Mouse (Mus musculus): Measurements from ENCODE around the gene C4b. TPM values are rescaled to one million over a fixed set of nuclear protein-coding genes. Genes with fewer than 3 reads are reported as not detected.
"Not testable (repeated sequence)": the region's sequence is repeated elsewhere in the genome, so short reads cannot be mapped to it uniquely, and the experiment has no call there.

C4b gene
- polyA plus RNA-seq, 1 experiment from 2014 or later = not detected

DNA sequence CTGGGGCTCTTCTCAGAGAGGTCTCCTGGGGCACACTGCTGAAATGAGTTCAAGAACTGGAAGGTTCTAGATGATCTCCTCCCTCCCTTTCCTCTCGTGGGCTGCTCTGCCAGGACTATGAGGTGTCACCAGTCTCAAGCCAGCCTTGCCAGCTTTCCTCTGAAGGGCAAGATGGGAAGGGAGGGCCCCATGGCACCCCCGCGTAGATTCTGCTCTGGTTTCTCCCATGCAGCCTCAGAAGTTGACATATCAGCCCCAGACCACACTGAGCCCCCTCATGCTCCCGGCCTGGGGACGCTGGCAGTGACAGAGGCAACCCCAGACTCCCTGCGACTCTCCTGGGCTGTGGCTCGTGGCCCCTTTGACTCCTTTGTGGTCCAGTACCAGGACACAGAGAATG, 28.2 kb downstream of the C4b start:
- not testable (repeated sequence) for H3K27ac ChIP-seq (ENCODE audit: low read depth, low read length); H3K27me3 ChIP-seq (ENCODE audit: control insufficient read depth, insufficient read depth, low read length); H3K9me3 ChIP-seq (ENCODE audit: control insufficient read depth, low read length); H3K4me3 ChIP-seq (ENCODE audit: low read depth, low read length); H3K36me3 ChIP-seq (ENCODE audit: control insufficient read depth, insufficient read depth, low read length); ATAC-seq (replicated peaks; ENCODE audit: low FRiP score); H3K4me1 ChIP-seq (replicated peaks; ENCODE audit: control insufficient read depth, insufficient read depth, low read length); H3K4me2 ChIP-seq (ENCODE audit: low read depth, low read length, severe bottlenecking); DNase-seq (ENCODE audit: low spot score); H3K9ac ChIP-seq (ENCODE audit: low read length)
- 84% methylated on average over 6 of the region's 7 CpGs for WGBS

DNA sequence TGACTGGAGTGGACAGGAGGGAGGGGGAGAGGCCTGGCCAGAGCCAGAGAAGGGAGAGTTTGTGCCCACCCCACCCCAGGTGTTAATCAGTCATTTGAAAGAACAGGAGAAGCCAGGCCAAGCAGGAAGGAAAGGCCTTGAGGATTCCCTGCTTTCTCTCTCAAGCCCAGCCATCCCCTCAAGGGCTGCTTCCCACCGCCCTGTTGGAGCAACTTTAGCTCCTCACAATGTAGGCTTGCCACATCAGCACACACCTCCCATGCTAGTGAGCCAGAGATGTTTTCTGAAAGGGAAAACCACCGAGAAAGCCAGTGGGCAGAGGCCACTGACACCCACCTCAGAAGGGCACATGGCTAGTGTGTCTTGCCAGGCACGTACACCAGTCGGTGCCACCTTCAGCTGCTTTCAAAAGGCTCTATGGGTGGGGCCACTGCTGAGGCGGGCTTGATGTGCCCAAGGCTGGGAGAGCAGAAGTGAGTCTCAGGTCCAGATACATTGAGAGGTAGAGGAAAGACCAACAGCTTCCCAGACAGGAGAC, 28.7 kb downstream of the C4b start:
- not testable (repeated sequence) for H3K4me3 ChIP-seq (ENCODE audit: low read depth, low read length); H3K4me2 ChIP-seq (ENCODE audit: low read depth, low read length, severe bottlenecking); DNase-seq (ENCODE audit: low spot score); H3K4me1 ChIP-seq (replicated peaks; ENCODE audit: control insufficient read depth, insufficient read depth, low read length); H3K27me3 ChIP-seq (ENCODE audit: control insufficient read depth, insufficient read depth, low read length); H3K27ac ChIP-seq (ENCODE audit: low read depth, low read length); H3K9ac ChIP-seq (ENCODE audit: low read length); H3K9me3 ChIP-seq (ENCODE audit: control insufficient read depth, low read length); ATAC-seq (replicated peaks; ENCODE audit: low FRiP score); H3K36me3 ChIP-seq (ENCODE audit: control insufficient read depth, insufficient read depth, low read length)
- WGBS = 79% methylated on average over 5 of the region's 5 CpGs

DNA sequence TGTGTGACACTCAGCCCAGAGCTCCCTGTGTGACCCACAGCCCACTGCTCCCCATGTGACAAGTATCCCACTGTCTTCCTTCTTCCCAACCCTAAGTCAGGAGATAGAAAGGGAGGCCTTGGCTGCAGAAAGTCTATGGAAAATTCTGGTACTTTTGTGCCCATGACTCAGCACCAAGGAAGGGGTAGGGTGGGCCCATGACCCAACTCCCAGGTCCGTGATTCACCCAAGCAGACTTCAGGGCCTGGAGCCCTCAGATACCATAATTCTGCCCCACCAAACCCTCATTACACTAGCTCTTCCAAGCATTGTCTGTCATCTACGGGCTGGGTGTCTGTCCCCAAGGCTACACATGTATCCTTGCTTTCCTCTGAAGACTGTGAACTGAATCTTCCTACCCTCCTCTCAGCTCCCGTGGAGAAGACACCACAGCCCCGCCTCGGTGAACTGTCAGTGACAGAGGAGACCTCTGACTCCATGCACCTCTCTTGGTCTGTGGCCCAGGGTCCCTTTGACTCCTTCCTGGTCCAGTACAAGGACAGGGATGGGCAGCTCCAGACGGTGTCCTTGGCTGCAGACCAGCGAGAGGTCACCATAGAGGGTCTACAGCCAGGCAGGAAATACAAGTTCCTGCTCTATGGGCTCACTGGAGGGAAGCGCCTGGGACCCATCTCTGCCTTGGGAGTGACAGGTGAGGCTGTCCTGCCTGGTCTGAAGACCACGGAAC, 29.3 kb downstream of the C4b start:
- H3K9me3 ChIP-seq (ENCODE audit: control insufficient read depth, low read length); H3K27me3 ChIP-seq (ENCODE audit: control insufficient read depth, insufficient read depth, low read length); H3K4me2 ChIP-seq (ENCODE audit: low read depth, low read length, severe bottlenecking); H3K9ac ChIP-seq (ENCODE audit: low read length); H3K4me3 ChIP-seq (ENCODE audit: low read depth, low read length); H3K27ac ChIP-seq (ENCODE audit: low read depth, low read length); H3K36me3 ChIP-seq (ENCODE audit: control insufficient read depth, insufficient read depth, low read length); H3K4me1 ChIP-seq (replicated peaks; ENCODE audit: control insufficient read depth, insufficient read depth, low read length); ATAC-seq (replicated peaks; ENCODE audit: low FRiP score); DNase-seq (ENCODE audit: low spot score): not testable (repeated sequence)
- WGBS = 84% methylated on average over 9 of the region's 9 CpGs

DNA sequence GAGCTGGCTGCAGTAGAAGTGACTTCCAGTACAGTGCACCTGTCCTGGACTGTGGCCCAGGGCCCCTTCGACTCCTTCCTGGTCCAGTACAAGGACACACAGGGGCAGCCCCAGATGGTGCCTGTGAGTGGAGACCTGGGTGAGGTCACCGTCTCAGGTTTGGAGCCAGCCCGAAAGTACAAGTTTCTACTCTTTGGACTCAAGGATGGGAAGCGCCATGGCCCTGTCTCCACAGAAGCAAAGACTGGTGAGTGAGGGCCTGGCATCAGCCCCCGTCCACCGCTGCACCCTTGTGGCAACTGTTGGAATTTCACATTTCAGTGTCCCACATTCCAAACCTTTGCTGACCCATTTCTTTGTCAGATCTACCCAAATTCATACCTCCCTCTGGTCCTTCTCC, 30.7 kb downstream of the C4b start:
- DNase-seq (ENCODE audit: low spot score) (peak; percentile 61), ATAC-seq (replicated peaks; ENCODE audit: low FRiP score) (no peak)
- no peaks in the 10 kb centered on the region for H3K36me3 ChIP-seq (ENCODE audit: control insufficient read depth, insufficient read depth, low read length)
- no peak overlapping the region for H3K27ac ChIP-seq (ENCODE audit: low read depth, low read length)
- WGBS = 44% methylated on average over 6 of the region's 6 CpGs
- no peak overlapping the region for H3K4me3 ChIP-seq (ENCODE audit: low read depth, low read length)
- no peaks in the 10 kb centered on the region for H3K4me1 ChIP-seq (replicated peaks; ENCODE audit: control insufficient read depth, insufficient read depth, low read length)
- H3K27me3 ChIP-seq (ENCODE audit: control insufficient read depth, insufficient read depth, low read length) = no peaks in the 10 kb centered on the region
- no peak overlapping the region for H3K9ac ChIP-seq (ENCODE audit: low read length)
- H3K4me2 ChIP-seq (ENCODE audit: low read depth, low read length, severe bottlenecking) = no peak overlapping the region
- no peaks in the 10 kb centered on the region for H3K9me3 ChIP-seq (ENCODE audit: control insufficient read depth, low read length)

DNA sequence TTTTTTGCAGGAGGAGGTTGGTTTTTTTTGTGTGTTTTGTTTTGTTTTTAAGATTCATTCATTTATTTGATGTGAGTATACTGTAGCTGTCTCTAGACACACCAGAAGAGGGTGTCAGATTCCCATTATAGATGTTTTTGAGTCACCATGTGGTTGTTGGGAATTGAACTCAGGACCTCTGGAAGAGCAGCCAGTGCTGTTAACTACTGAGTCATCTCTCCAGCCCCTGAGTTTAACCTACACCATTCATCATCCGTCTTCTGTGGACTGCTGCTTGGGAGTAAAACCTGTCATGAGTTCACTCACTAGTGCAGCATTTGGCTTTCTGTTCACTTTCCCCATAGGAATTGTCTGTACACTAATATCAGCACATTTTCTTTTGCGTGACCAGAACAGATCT, 37.2 kb downstream of the C4b start:
- not testable (repeated sequence) for H3K9ac ChIP-seq (ENCODE audit: low read length); H3K27ac ChIP-seq (ENCODE audit: low read depth, low read length); H3K27me3 ChIP-seq (ENCODE audit: control insufficient read depth, insufficient read depth, low read length); H3K4me3 ChIP-seq (ENCODE audit: low read depth, low read length); H3K36me3 ChIP-seq (ENCODE audit: control insufficient read depth, insufficient read depth, low read length); H3K4me1 ChIP-seq (replicated peaks; ENCODE audit: control insufficient read depth, insufficient read depth, low read length); ATAC-seq (replicated peaks; ENCODE audit: low FRiP score); DNase-seq (ENCODE audit: low spot score); H3K4me2 ChIP-seq (ENCODE audit: low read depth, low read length, severe bottlenecking); H3K9me3 ChIP-seq (ENCODE audit: control insufficient read depth, low read length)
- WGBS = 83% methylated on average over 2 of the region's 2 CpGs

DNA sequence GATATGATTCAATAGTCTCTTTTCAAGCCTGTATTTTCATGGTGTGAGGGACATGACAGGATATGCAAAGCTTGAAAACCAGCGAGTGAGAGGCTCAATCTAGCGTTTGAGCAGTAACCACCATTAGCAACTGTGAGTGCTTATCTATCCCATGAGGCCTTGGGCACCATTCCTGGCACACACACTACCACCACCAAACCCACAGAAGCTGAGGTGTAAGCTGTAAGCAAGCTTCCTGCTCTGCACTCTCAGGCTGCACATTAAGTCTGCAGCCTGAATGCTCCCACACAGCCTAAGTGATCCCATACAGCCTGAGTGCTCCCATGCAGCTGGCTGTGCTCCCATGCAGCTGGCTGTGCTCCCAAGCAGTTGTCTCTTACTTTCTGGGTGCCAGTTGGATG, 43.0 kb downstream of the C4b start:
- ATAC-seq (replicated peaks; ENCODE audit: low FRiP score) (no peak), DNase-seq (ENCODE audit: low spot score) (no peak)
- H3K36me3 ChIP-seq (ENCODE audit: control insufficient read depth, insufficient read depth, low read length) = no peaks in the 10 kb centered on the region
- no peaks in the 10 kb centered on the region for H3K4me1 ChIP-seq (replicated peaks; ENCODE audit: control insufficient read depth, insufficient read depth, low read length)
- no peaks in the 10 kb centered on the region for H3K9me3 ChIP-seq (ENCODE audit: control insufficient read depth, low read length)
- H3K4me3 ChIP-seq (ENCODE audit: low read depth, low read length) = no peak overlapping the region
- 82% methylated on average over 2 of the region's 2 CpGs for WGBS
- H3K9ac ChIP-seq (ENCODE audit: low read length) = no peak overlapping the region
- no peak overlapping the region for H3K27ac ChIP-seq (ENCODE audit: low read depth, low read length)
- H3K4me2 ChIP-seq (ENCODE audit: low read depth, low read length, severe bottlenecking) = no peak overlapping the region
- H3K27me3 ChIP-seq (ENCODE audit: control insufficient read depth, insufficient read depth, low read length) = no peaks in the 10 kb centered on the region

DNA sequence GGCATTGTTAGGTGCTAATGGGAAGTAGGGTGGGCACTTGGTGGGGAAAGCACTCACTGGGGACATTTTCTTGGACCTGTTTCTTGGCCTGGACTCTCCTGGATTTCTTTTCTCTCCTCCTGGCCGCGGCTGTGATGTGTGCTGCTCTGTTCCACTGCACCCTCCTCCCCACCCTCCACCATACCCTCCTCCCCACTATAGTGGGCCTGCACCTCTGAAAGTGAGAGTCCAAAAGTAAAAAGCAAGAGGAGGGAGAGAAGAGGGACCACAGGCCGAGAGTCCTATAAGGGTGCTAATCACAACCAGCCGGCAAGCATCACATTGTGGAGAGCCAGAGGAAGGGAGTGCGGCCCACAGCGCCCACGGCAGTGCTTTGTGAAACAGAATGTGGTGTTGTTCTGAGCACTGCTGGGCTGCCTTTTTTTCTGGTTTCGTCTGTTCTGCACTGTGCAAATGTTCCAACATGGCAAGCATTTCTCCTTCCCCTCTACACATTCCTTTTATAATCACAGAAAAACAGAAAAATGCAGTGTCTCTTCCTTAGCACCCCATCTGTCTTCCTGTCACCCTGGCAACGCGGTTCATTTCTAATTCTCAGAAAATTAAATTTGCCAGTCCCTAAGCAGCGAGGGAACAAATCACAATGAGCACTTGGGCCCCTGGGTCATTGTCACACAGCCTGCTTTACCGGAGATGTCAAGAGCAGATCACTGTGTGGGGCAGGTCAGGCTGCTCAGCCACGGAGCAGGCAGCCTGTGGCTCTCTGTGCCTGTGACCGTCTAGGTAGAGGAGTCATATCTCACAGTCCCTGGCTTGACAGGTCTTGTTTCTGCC, 43.9 kb downstream of the C4b start:
- Histone ChIP-seq H3K4me2 (ENCODE audit: low read depth, low read length, severe bottlenecking) (no peak overlapping the region), H3K36me3 (ENCODE audit: control insufficient read depth, insufficient read depth, low read length) (no peaks in the 10 kb centered on the region), H3K27ac (ENCODE audit: low read depth, low read length) (no peak overlapping the region), H3K9me3 (ENCODE audit: control insufficient read depth, low read length) (no peaks in the 10 kb centered on the region), H3K4me1 (replicated peaks; ENCODE audit: control insufficient read depth, insufficient read depth, low read length) (no peaks in the 10 kb centered on the region), H3K9ac (ENCODE audit: low read length) (no peak overlapping the region; the same call in 1 of the 2 replicates), H3K27me3 (ENCODE audit: control insufficient read depth, insufficient read depth, low read length) (no peaks in the 10 kb centered on the region), H3K4me3 (ENCODE audit: low read depth, low read length) (no peak overlapping the region)
- DNase-seq (ENCODE audit: low spot score) (no peak), ATAC-seq (replicated peaks; ENCODE audit: low FRiP score) (no peak)
- WGBS = 68% methylated on average over 14 of the region's 14 CpGs

DNA sequence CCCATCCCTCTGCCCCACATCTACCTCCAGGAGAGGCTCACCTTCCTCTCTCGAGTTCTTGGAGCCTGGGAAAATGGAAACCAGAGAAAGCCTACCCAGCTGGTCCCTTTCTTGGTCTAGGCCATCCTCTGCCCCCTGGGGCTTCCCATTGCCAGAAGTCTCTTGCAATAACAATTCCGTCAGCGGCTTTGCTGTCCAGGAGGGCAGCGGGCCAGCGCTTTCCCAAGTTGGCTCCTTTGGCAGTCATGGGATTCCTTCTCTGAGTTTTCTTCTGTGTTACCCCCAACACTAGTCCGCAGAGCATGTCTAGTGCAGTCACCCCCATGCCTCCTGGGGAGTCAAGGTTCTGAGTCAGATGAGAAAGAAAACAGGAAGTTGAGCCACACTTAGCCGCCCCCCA, 50.8 kb downstream of the C4b start:
- no peaks in the 10 kb centered on the region for H3K9me3 ChIP-seq (ENCODE audit: control insufficient read depth, low read length)
- H3K36me3 ChIP-seq (ENCODE audit: control insufficient read depth, insufficient read depth, low read length) = no peaks in the 10 kb centered on the region
- H3K27ac ChIP-seq (ENCODE audit: low read depth, low read length) = no peak overlapping the region
- no peak for ATAC-seq (replicated peaks; ENCODE audit: low FRiP score)
- H3K4me3 ChIP-seq (ENCODE audit: low read depth, low read length) = no peak overlapping the region
- H3K4me1 ChIP-seq (replicated peaks; ENCODE audit: control insufficient read depth, insufficient read depth, low read length) = no peaks in the 10 kb centered on the region
- DNase-seq (ENCODE audit: low spot score) = no peak
- H3K4me2 ChIP-seq (ENCODE audit: low read depth, low read length, severe bottlenecking) = no peak overlapping the region
- no peaks in the 10 kb centered on the region for H3K27me3 ChIP-seq (ENCODE audit: control insufficient read depth, insufficient read depth, low read length)
- 62% methylated on average over 7 of the region's 7 CpGs for WGBS
- no peak overlapping the region for H3K9ac ChIP-seq (ENCODE audit: low read length)

Data from forebrain, embryonic 11.5 days (tissue).